Mouse (Mus musculus) liver, adult 2 months (tissue): ENCODE results near the gene Galnt15.

Source experiments
- CTCF ChIP-seq: fragments of 200-500 bp; IDR thresholded peaks from 2 replicates; pipeline ENCODE4 v1.5.1; 2011; ENCODE audit warnings: low read depth, low read length, control low read depth
- POLR2A ChIP-seq: fragments of 200-500 bp; IDR thresholded peaks from 2 replicates; pipeline ENCODE4 v1.6.1; 2011; ENCODE audit warnings: low read length, control low read depth; ENCODE audit not compliant: insufficient read depth; ENCODE audit errors: extremely low read depth

- TF ChIP-seq CTCF (no peak), POLR2A (no peak)
These were observed 76.9 kb downstream of the Galnt15 start for GRCm38 (mm10) chr14:32105663-32106062.
